Mouse (Mus musculus): ENCODE data around the gene Tanc2.

DNA sequence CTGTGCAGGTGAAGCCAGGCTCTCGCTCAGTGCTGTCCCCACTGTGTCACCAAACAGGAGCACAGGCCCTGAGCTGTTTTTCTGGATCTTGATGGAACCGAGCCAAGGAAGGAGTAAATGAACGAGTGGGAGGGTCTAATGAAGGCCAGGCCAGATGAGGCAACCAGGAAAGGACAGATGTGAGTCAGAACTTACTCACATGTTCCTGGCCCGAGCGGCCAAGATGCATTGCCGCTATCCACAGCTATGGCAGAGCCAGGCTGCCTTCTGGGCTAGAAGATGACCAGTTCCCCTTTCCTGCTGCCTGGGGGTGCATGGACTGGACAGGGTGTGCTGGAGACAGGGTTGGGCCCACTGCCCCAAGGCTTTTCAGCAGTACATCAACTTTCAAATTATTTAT, 363.6 kb downstream of the Tanc2 start:
- no peak for TF ChIP-seq GATA1 (IDR thresholded peaks at IDR 0.05; ENCODE audit: borderline replicate concordance, low read length)
- no peak for TF ChIP-seq FLI1 (IDR thresholded peaks at IDR 0.05; ENCODE audit: low read length)

All from megakaryocyte, embryonic 14.5 days (primary cell).